Mouse (Mus musculus) testis, adult 2 months (tissue): Measurements from ENCODE around the gene Hpse.

Experiments
- CTCF ChIP-seq: fragments of 200-500 bp; IDR thresholded peaks from 2 replicates; pipeline ENCODE4 v1.5.1; 2012; ENCODE audit warnings: low read depth, mild to moderate bottlenecking, inconsistent platforms, low read length, moderate library complexity; ENCODE audit not compliant: control insufficient read depth, insufficient read depth, insufficient replicate concordance
- POLR2A ChIP-seq: fragments of 200-500 bp; IDR thresholded peaks from 2 replicates; pipeline ENCODE4 v1.6.1; 2012; ENCODE audit warnings: low read depth, mild to moderate bottlenecking, inconsistent platforms, low read length, moderate library complexity; ENCODE audit not compliant: control insufficient read depth

DNA sequence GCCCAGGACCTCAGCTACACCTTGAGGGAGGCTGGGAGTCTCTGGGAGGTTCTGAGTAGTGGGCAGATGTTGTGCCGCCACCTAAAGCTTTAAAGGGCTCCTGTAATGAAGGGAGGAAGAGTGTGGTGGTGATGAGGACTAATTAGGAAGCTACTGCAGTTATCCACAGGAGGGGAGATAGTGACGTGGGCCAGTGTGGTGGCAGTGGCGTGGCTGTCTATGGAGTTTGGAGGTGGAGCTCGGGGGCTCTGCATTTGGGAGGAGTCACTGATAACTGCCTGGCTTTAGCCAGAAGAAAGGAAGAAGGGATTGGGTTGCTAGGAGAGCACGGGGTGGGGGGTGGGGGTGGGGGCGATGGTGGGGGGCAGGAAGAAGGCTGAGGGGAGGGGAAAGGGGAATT is 71.0 kb downstream of the Hpse start:
- TF ChIP-seq CTCF (no peak), POLR2A (no peak)
